Mouse (Mus musculus): ENCODE measurements at regions not wholly inside any gene's neighbourhood (a gene's known extent, or its start where the extent isn't known, plus 50 kb on each side); places are given as distances from the start of the nearest gene placed in this dataset.

- TF ChIP-seq CTCF (IDR thresholded peaks at IDR 0.05; ENCODE audit: control insufficient read depth, insufficient read depth, low read length) (no peak), POLR2A (IDR thresholded peaks at IDR 0.05; ENCODE audit: borderline replicate concordance, control insufficient read depth, low read depth, low read length) (no peak)
Observed at GRCm38 (mm10) chr5:97563724-97564123, 106.9 kb upstream of the Gk2 start.

Data from bone marrow, adult 2 months (tissue).